Mouse (Mus musculus): ENCODE data around the gene Cdc42.

Cdc42 gene

GRCm38 (mm10) chr4:137316027-137316770 is 41.3 kb downstream of the Cdc42 start:
- no peak for DNase-seq (ENCODE audit: low spot score in 2 of 2)

- no peak for DNase-seq (ENCODE audit: low spot score in 2 of 2)
Observed at GRCm38 (mm10) chr4:137315061-137315460, 42.5 kb downstream of the Cdc42 start.

GRCm38 (mm10) chr4:137314561-137314960 is 43.0 kb downstream of the Cdc42 start:
- DNase-seq (ENCODE audit: low spot score in 2 of 2), result no peak

- no peak for DNase-seq (ENCODE audit: low spot score in 2 of 2)
Observed at GRCm38 (mm10) chr4:137313511-137313910, 44.0 kb downstream of the Cdc42 start.

- DNase-seq (ENCODE audit: low spot score in 2 of 2), result no peak
Observed at GRCm38 (mm10) chr4:137308377-137308776, 49.1 kb downstream of the Cdc42 start.

GRCm38 (mm10) chr4:137306991-137307706 is 50.4 kb downstream of the Cdc42 start:
- no peak for DNase-seq (ENCODE audit: low spot score in 2 of 2)

- DNase-seq (ENCODE audit: low spot score in 2 of 2), result no peak
Observed at GRCm38 (mm10) chr4:137306577-137306888, 51.0 kb downstream of the Cdc42 start.

GRCm38 (mm10) chr4:137305831-137306576 is 51.5 kb downstream of the Cdc42 start:
- DNase-seq (ENCODE audit: low spot score in 2 of 2), result no peak

- DNase-seq (ENCODE audit: low spot score in 2 of 2), result no peak
Observed at GRCm38 (mm10) chr4:137305066-137305465, 52.5 kb downstream of the Cdc42 start.

- DNase-seq (ENCODE audit: low spot score in 2 of 2), result no peak
Observed at GRCm38 (mm10) chr4:137304106-137304505, 53.4 kb downstream of the Cdc42 start.

GRCm38 (mm10) chr4:137301635-137302034 is 55.9 kb downstream of the Cdc42 start:
- DNase-seq (ENCODE audit: low spot score in 2 of 2), result no peak

- no peak for DNase-seq (ENCODE audit: low spot score in 2 of 2)
Observed at GRCm38 (mm10) chr4:137300227-137300626, 57.3 kb downstream of the Cdc42 start.

- no peak for DNase-seq (ENCODE audit: low spot score in 2 of 2)
Observed at GRCm38 (mm10) chr4:137298406-137298805, 59.1 kb downstream of the Cdc42 start.

- no peak for DNase-seq (ENCODE audit: low spot score in 2 of 2)
Observed at GRCm38 (mm10) chr4:137297611-137298010, 59.9 kb downstream of the Cdc42 start.

- DNase-seq (ENCODE audit: low spot score in 2 of 2), result no peak
Observed at GRCm38 (mm10) chr4:137294951-137295350, 62.6 kb downstream of the Cdc42 start.

- no peak for DNase-seq (ENCODE audit: low spot score in 2 of 2)
Observed at GRCm38 (mm10) chr4:137294474-137294873, 63.0 kb downstream of the Cdc42 start.

GRCm38 (mm10) chr4:137294032-137294431 is 63.5 kb downstream of the Cdc42 start:
- no peak for DNase-seq (ENCODE audit: low spot score in 2 of 2)

- DNase-seq (ENCODE audit: low spot score in 2 of 2), result no peak
Observed at GRCm38 (mm10) chr4:137292625-137293024, 64.9 kb downstream of the Cdc42 start.

GRCm38 (mm10) chr4:137290250-137290649 is 67.3 kb downstream of the Cdc42 start:
- no peak for DNase-seq (ENCODE audit: low spot score in 2 of 2)

- no peak for DNase-seq (ENCODE audit: low spot score in 2 of 2)
Observed at GRCm38 (mm10) chr4:137289701-137290100, 67.8 kb downstream of the Cdc42 start.

GRCm38 (mm10) chr4:137287818-137288217 is 69.7 kb downstream of the Cdc42 start:
- peak in 1 of 2 experiments; percentile 55 for DNase-seq (ENCODE audit: low spot score in 2 of 2)

GRCm38 (mm10) chr4:137287206-137287605 is 70.3 kb downstream of the Cdc42 start:
- no peak for DNase-seq (ENCODE audit: low spot score in 2 of 2)

- no peak for DNase-seq (ENCODE audit: low spot score in 2 of 2)
Observed at GRCm38 (mm10) chr4:137286662-137286953, 70.9 kb downstream of the Cdc42 start.

All from spleen, postnatal 10 days (tissue).